Mouse (Mus musculus): ENCODE results near the gene Tll2.

DNA sequence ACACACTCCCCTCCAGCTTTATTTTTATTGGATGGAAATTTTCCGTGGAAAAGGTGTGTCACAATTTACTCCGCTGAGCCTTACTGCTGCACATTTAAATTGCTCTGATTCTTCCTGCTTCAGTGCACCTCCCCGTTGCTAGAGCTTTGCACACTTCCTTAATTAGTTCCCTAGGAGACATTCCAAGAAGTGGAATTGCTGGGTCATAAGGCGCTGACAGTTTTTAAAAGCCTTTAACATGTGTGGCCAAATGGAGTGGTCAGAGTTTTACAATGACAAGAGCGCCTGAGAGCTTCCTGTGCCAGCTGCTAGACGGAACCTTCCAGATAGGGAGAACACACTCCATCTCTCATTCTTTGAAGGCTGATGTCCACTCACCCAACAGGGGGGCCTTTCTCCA is 94.0 kb downstream of the Tll2 start:
- TF ChIP-seq POLR2A (IDR thresholded peaks at IDR 0.05; ENCODE audit: borderline replicate concordance, extremely low read depth, insufficient read depth, insufficient read length, poor library complexity, severe bottlenecking) (no peak), CTCF (IDR thresholded peaks at IDR 0.05; ENCODE audit: borderline replicate concordance, extremely low read depth, insufficient read depth, insufficient read length) (no peak)
